Mouse (Mus musculus) midbrain, embryonic 16.5 days (tissue): Measurements from ENCODE around the gene Slc41a3. TPM values are rescaled to one million over a fixed set of nuclear protein-coding genes. Genes with fewer than 3 reads are reported as not detected.

ENCODE experiments used
- ATAC-seq: fragments of 200-750 bp; cut with Nextera tagmentation; 2 replicates; pipeline ENCODE4 v1.8.0; 2017; ENCODE audit warnings: moderate TSS enrichment
- H3K27ac ChIP-seq: fragments of 300-500 bp; sonication (generic); 2 replicates; pipeline ENCODE4 v1.5.1; 2014; ENCODE audit warnings: mild to moderate bottlenecking, low read length, mixed read lengths
- H3K27me3 ChIP-seq: fragments of 300-500 bp; sonication (generic); 2 replicates; pipeline ENCODE4 v1.6.1; 2014; ENCODE audit warnings: low read depth, low read length, mixed read lengths; ENCODE audit not compliant: control insufficient read depth, insufficient read depth
- H3K36me3 ChIP-seq: fragments of 300-500 bp; sonication (generic); 2 replicates; pipeline ENCODE4 v1.6.1; 2014; ENCODE audit warnings: mild to moderate bottlenecking, low read length, moderate library complexity, mixed read lengths; ENCODE audit not compliant: control insufficient read depth, insufficient read depth
- H3K4me1 ChIP-seq: fragments of 300-500 bp; sonication (generic); 2 replicates; pipeline ENCODE4 v1.6.1; 2014; ENCODE audit warnings: mild to moderate bottlenecking, low read length, mixed read lengths; ENCODE audit not compliant: control insufficient read depth, insufficient read depth
- H3K4me2 ChIP-seq: fragments of 300-500 bp; sonication (generic); 2 replicates; pipeline ENCODE4 v1.6.1; 2014; ENCODE audit warnings: mild to moderate bottlenecking, low read length, mixed read lengths
- H3K4me3 ChIP-seq: fragments of 300-500 bp; sonication (generic); 2 replicates; pipeline ENCODE4 v1.5.1; 2014; ENCODE audit warnings: low read depth, mild to moderate bottlenecking, low read length, moderate library complexity, mixed read lengths
- H3K9ac ChIP-seq: fragments of 300-500 bp; sonication (generic); 2 replicates; pipeline ENCODE4 v1.6.1; 2014; ENCODE audit warnings: low read depth, low read length, mixed read lengths
- H3K9me3 ChIP-seq: fragments of 300-500 bp; sonication (generic); replicated peaks from 2 replicates; pipeline ENCODE4 v1.6.1; 2014; ENCODE audit warnings: mild to moderate bottlenecking, low read length, mixed read lengths; ENCODE audit not compliant: control insufficient read depth, poor library complexity, severe bottlenecking
- WGBS: fragments of 180-500 bp; shearing (Covaris S2); extraction: QIAGEN DNeasy Blood & Tissue Kit; methylation state at CpG from one replicate; pipeline ENCODE4 v1.1.7; 2014; 5-methylcytosine and 5-hydroxymethylcytosine counted together
- microRNA-seq: library from miRNA; unstranded; fragments of <30 nt; microRNA quantifications from one replicate; pipeline ENCODE4, GENCODE M21; 2017
- polyA plus RNA-seq: library from polyadenylated mRNA; unstranded; fragments of >200 nt; fragmentation: Nextera tagmentation; extraction: Ambion mirVana; gene quantifications from 2 replicates; pipeline ENCODE4 v1.2.1, GENCODE M21; 2015

Gene Slc41a3
- polyA plus RNA-seq, 1 experiment from 2014 or later = 8.1 TPM

GRCm38 (mm10) chr6:90689500-90689899, 85.0 kb downstream of the Slc41a3 start:
- no peak overlapping the region for H3K27ac ChIP-seq
- H3K36me3 ChIP-seq = peaks cover 27% of the 10 kb centered on the region
- H3K9me3 ChIP-seq = no peaks in the 10 kb centered on the region
- 91% methylated on average over 10 of the region's 10 CpGs for WGBS
- no peak overlapping the region for H3K4me3 ChIP-seq
- H3K4me1 ChIP-seq = 0 out of 2 replicates have a peak, but pooled peaks cover 2% of the 10 kb centered on the region
- no peak overlapping the region for H3K9ac ChIP-seq
- no peak for ATAC-seq
- no peaks in the 10 kb centered on the region for H3K27me3 ChIP-seq
- no peak overlapping the region for H3K4me2 ChIP-seq

GRCm38 (mm10) chr6:90691935-90692334, 87.4 kb downstream of the Slc41a3 start:
- H3K4me2 ChIP-seq = no peak overlapping the region
- H3K27me3 ChIP-seq = no peaks in the 10 kb centered on the region
- H3K4me1 ChIP-seq = no peaks in the 10 kb centered on the region
- H3K9me3 ChIP-seq = no peaks in the 10 kb centered on the region
- no peak overlapping the region for H3K9ac ChIP-seq
- no peak for ATAC-seq
- no peak overlapping the region for H3K27ac ChIP-seq
- no peak overlapping the region for H3K4me3 ChIP-seq
- peaks cover 27% of the 10 kb centered on the region for H3K36me3 ChIP-seq
- 86% methylated on average over 2 of the region's 2 CpGs for WGBS

GRCm38 (mm10) chr6:90692404-90692803, 87.9 kb downstream of the Slc41a3 start:
- no peak overlapping the region for H3K9ac ChIP-seq
- no peak overlapping the region for H3K4me3 ChIP-seq
- H3K27me3 ChIP-seq = no peaks in the 10 kb centered on the region
- no peak overlapping the region for H3K4me2 ChIP-seq
- no peak for ATAC-seq
- no peaks in the 10 kb centered on the region for H3K9me3 ChIP-seq
- no peak overlapping the region for H3K27ac ChIP-seq
- H3K4me1 ChIP-seq = no peaks in the 10 kb centered on the region
- peaks cover 27% of the 10 kb centered on the region for H3K36me3 ChIP-seq
- WGBS = 72% methylated on average over 2 of the region's 2 CpGs

- peaks cover 11% of the 10 kb centered on the region for H3K36me3 ChIP-seq
- no peak overlapping the region for H3K4me3 ChIP-seq
- no peak overlapping the region for H3K9ac ChIP-seq
- no peaks in the 10 kb centered on the region for H3K27me3 ChIP-seq
- peaks cover 6% of the 10 kb centered on the region for H3K4me1 ChIP-seq
- H3K27ac ChIP-seq = no peak overlapping the region
- WGBS = 86% methylated on average over 1 of the region's 1 CpGs
- no peak overlapping the region for H3K4me2 ChIP-seq
- no peak for ATAC-seq
- no peaks in the 10 kb centered on the region for H3K9me3 ChIP-seq
These were observed 91.2 kb downstream of the Slc41a3 start for GRCm38 (mm10) chr6:90695754-90696153.

Small RNA genes lying within 50 kb of the gene (microRNA-seq; reads per million reads assigned to microRNA genes)
- gene Gm24816 = not detected

Other genes with a start within 250 kb of the Slc41a3 start
- 8.8 and 9.2 TPM in 2 replicates for gene Zxdc, start 235.2 kb upstream of the Slc41a3 start, polyA plus RNA-seq
- gene Cfap100, start 175.9 kb upstream of the Slc41a3 start, polyA plus RNA-seq = 8.4 TPM in 2 replicates
- 12.6 and 17.5 TPM in 2 replicates for gene Klf15, start 142.1 kb upstream of the Slc41a3 start, polyA plus RNA-seq
- 46.5 and 72.2 TPM in 2 replicates for gene Aldh1l1, start 118.3 kb upstream of the Slc41a3 start, polyA plus RNA-seq